In the genomic region with DNA sequence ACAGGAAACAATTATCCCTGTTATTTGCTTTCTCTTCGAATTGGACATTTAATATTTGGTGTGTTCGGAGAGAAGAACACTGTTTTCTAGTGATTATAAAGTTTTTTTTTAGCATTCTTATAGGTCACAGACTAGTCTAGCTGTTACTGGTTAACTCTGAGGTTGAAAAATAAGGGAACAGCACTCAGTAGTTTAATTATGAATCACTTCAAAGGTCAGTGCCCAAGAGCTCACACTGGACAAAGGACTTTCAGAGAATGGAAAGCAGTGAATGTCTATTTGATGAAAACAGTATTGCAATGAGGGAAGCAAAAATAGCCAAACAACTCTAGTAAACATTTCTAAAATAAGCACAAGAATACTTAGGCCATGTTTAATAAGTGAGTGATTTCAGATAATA, we compare ENCODE assay signal across 17 mouse cellular contexts. TPM values are rescaled to one million over a fixed set of nuclear protein-coding genes. Genes with fewer than 3 reads are reported as not detected.
"Had no signal": no experiment of that assay in that cellular context is flagged by ENCODE, and none has a peak within 500 bp of the region (broad histone marks: within the 10 kb centered on the region; RNA-seq: fewer than 3 reads in every experiment).

No protein-coding gene starts in this region.

- DNase-seq: layer of hippocampus, postnatal 36 days; liver, embryonic 13.5 days; lung, adult 2 months; lung, postnatal 14 days; lung, postnatal 4 days; midbrain, embryonic 14.5 days; right cerebral cortex, postnatal 14 days; right cerebral cortex, postnatal 4 days; thymus, adult 2 months; thymus, postnatal 14 days; thymus, postnatal 4 days had no signal

- H3K9ac ChIP-seq: liver, embryonic 13.5 days had no signal

- H3K4me1 ChIP-seq: liver, embryonic 13.5 days had no signal

- H3K36me3 ChIP-seq: liver, embryonic 13.5 days had no signal

- H3K9me3 ChIP-seq: liver, embryonic 13.5 days had no signal

- H3K4me2 ChIP-seq: liver, embryonic 13.5 days; midbrain, embryonic 11.5 days had no signal

- H3K27ac ChIP-seq: left cerebral cortex, adult 2 months; liver, embryonic 13.5 days; stomach, postnatal 0 days had no signal

- H3K27me3 ChIP-seq: liver, embryonic 13.5 days had no signal

- H3K4me3 ChIP-seq: left cerebral cortex, adult 2 months; liver, embryonic 13.5 days had no signal

- ATAC-seq: inflammation-experienced regulatory T-cells, adult 6 months; intestine, embryonic 16.5 days had no signal

RNA-seq across cellular contexts. Expression of a gene that starts 41.9 kb away (rescaled TPM):
- total RNA-seq: midbrain, postnatal 0 days had no signal
